Mouse (Mus musculus): ENCODE measurements around the gene 4930469K13Rik.

DNA sequence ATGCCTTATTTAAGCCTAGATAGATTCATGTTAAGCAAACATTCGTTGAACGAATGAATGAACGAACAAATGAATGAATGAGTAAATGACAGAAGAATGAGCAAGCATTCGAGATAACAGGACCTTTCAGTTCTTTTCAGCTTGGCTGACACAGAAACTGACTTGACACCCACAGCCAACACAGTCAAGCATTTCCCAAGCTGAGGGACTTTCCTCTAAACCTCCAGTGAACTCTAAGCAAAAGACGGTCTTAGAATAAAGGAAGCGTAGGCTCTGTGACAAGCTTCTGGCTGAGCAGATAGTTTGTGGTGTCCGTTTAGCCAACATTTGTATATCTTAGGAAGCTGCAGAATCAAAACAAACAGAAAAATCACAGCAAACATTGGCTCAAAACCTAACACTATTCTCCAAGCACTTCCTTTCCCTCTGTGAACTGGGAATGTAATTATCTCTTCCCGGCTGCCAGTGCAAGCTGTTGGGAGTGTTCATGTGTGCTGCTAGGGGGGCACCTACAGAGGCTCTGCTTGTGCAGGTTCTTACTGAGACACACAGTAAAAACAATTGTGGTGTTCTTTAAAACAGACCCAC lies 12.1 kb downstream of the 4930469K13Rik start:
- TF ChIP-seq EP300 (IDR thresholded peaks at IDR 0.05) (no peak), CTCF (IDR thresholded peaks at IDR 0.05) (no peak)
